Mouse (Mus musculus): ENCODE results near the gene Nrxn1.

GRCm38 (mm10) chr17:90271165-90271564, 821.7 kb downstream of the Nrxn1 start:
- no peak for TF ChIP-seq CTCF (IDR thresholded peaks at IDR 0.05)
- TF ChIP-seq POLR2A (IDR thresholded peaks at IDR 0.05; ENCODE audit: insufficient read depth, low read depth, low read length): no peak
